Mouse (Mus musculus): ENCODE results near the gene Syngr3.
"Not testable (repeated sequence)": the region's sequence is repeated elsewhere in the genome, so short reads cannot be mapped to it uniquely, and the experiment has no call there.

Syngr3 gene

DNA sequence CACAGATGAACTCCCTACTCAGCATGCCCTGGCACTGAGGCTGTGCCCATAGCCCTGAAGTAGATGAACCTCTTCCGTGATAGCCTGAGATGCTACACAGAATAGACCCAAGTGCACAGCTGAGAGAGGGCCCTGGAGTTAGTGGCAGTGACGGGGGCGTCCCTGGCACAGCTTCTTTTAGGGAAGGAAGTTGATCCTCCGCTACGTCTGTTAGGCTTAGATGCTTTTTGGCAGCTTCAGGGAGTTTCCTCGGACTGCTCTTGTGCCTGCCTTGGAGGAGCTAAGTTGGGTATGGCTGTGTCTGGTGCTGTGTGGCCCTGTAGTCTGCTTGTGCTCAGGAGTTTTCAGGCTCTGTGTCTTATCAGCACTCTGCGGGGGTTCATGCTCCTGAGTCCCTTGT is 15.5 kb downstream of the Syngr3 start:
- no peak for DNase-seq

DNA sequence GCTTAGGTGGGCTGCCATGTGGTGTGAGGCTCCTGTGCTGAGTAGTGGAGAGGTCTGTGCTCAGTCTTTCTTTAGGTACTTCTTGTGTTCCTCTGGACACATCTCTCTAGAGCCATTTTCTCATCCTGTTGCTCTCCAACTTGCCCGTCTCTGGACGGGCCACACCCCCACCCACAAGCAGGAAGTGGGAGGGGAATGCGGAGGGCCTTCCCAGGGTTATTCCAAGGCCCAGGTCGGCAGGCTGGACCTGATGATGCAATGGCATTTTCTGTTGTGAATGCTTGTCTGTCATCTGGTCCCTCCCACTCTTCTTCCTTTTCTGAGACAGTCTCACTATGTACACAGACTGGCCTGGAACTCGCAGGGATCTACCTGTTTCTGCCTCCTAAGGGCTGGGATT is 17.6 kb downstream of the Syngr3 start:
- DNase-seq, result no peak

DNA sequence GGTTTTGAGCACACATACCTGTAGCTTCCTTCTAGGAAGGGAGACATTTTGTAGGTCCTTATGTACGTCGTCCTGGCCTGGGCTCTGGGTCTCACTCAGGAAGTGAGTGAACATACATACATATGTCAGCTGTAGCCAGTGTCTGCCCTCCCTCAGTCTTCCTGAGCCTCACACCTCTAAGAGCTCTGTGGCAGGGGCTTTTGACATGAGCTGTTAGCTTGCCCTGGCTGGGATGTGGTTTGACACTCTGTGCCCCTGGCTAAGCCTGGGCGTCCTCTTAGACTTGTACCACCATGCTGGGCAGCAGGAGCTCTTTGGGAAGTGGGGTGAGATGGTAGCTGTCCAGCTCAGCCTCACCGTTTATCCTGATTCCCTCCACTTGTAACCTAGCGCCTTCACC is 18.4 kb downstream of the Syngr3 start:
- no peak for DNase-seq

DNA sequence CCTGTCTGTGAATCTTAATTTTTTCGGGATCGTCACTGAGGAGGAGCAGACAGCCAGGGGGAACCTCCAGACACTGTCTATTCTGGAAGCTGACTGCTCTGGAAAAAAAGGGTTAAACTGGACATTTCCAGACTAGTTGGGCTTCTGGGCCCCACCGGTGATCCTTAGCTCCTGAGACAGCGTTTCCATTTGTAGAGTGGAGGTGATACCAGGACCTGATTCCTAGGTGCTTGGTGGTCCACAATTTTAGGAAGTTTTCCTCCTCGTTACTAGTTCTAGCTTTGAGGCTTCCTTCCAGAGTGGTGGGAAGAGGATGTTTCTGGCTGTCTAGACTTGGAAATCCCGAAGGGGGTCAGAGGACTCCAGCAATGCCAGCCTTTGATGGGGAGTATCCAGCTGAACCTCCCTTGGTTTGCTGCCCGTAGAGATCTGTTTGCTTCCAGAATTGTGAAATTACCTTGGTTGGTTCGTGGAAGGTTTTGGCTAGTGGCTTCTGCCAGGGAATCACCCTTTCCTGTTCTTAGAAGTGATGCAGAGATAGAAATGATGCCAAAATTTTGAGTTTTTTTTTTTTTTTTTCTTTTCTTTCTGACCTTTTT is 19.4 kb downstream of the Syngr3 start:
- DNase-seq, result no peak

DNA sequence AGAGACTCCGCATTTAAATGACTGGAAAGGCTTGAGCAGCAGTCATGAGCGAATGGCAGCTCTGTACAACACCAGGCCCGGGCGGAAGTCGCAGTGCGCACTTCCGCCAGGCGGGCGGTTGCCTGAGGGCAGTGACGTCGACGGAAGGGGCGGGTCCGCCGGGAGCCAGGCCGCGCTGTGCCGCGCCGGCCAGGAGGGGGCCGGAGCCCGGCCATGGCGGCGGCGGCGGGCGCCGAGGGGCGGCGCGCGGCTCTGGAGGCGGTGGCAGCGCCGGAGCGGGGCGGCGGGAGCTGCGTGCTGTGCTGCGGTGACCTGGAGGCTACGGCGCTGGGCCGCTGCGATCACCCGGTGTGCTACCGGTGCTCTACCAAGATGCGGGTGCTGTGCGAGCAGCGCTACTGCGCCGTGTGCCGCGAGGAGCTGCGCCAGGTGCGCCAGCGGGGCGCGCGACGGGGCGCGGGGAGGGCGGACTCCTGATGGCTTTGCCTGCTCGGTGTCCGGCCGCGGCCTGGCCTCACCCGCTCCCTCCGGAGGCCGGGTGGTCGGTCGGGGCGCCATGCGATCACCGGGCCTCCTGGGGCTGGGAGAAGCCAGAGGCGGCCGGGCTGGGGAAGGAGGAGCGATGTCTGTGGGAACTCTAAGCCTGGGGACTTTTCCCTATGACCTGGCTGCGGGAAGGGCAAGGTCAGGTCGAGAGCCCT is 20.1 kb downstream of the Syngr3 start, which contains the start of gene Zfp598:
Zfp598 (plus strand) TSS at position 143 of the 701 bp plus-strand sequence.
- peak; percentile 95 for DNase-seq

DNA sequence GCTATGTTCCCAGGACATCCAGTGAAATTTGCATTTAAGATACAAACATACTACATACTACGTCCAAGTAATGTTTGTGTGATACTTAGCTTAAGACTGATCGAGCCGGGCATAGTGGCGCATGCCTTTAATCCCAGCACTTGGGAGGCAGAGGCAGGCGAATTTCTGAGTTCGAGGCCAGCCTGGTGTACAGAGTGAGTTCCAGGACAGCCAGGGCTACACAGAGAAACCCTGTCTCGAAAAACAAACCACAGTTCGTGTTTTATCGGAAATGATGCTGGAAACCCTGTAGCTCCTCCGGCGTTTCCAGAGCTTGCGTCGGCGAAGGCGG is 20.6 kb downstream of the Syngr3 start:
- not testable (repeated sequence) for DNase-seq

DNA sequence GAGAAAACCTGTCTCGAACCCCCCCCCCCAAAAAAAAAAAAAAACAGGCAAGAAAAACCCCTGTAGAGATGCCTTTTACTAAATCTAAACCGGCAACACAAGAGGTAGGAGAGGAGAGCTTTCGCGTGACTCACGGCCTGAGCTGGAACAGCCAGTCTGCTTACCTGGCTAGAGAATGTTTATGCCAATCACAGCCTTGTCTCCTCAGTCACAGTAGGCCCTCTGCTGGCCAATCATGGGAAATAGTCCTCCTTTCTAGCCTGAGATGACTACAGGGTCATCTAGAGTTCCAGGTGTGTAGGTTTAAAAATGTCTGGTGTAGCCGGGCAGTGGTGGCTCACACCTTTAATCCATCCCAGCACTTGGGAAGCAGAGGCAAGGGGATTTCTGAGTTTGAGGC is 22.3 kb downstream of the Syngr3 start:
- no peak for DNase-seq

DNA sequence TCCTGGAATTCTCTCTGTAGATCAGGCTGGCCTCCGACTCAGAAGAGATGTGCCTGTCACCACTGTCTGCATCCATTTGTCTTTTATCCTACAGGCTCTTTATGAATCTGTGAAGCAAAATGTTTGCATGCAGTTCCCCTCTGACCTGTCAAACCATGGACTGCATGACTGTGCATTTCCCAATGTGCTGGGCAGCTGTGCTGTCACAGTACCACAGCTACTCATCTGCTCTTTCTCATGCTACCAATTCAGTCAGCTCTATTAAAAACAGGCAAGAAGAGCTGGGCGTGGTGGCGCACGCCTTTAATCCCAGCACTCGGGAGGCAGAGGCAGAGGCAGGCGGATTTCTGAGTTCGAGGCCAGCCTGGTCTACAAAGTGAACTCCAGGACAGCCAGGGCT is 22.7 kb downstream of the Syngr3 start:
- DNase-seq, result not testable (repeated sequence)

DNA sequence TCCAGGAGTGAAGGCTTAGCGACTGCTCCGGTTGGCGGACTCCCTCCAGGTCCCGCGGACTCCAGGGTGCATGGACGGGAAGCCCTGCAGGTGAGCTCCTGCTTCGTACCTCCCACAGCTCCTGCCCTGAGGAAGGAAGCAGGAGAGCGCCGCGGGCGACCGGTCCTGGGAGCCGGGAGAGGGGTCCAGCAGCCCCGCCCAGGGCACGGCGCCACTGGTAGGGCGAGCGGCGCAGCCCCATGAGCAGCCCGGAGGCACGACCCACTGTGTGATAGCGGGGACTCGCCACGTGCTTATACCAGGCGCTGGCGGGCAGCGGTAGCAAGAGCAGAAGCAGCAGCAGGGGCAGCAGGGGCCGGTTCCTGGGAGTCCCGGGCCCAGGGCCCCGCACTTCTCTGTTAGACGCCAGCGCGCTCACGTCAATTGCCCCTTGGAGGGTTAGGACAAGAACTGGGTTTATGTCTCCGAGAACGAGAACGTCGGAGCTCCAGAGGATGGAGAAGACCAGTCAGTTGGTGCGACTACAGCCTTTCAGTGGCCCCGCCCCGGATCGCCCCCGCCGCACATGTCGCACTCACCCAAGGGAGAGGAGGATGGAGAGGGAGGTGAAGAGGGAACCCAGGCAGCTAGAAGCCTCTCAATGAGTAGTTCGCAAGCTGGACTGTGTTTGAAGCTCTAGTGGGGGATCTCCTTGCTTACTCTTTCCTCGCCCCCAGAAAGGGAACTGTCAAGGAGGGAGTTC is 31.6 kb downstream of the Syngr3 start, which contains the start of gene Npw:
Npw (minus strand) TSS at position 441 of the 742 bp plus-strand sequence.
- DNase-seq, result no peak

DNA sequence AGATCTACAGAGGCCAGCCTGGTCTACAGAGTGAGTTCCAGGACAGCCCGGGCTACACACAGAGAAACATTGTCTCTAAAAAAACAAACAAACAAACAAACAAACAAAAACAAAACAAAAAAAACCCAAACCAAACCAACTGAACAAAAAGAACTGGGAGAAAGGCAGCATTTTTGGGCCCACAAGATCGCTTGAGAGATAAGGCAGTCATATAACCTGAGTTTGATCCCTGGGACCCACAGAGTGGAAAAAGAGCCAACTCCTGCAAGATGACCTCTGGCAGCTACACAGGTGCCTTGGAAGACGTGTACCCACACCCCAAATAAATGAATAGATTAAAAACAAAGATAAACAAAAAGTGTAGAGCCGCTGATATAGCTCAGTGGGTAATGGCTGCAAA is 34.8 kb downstream of the Syngr3 start:
- DNase-seq, result no peak

DNA sequence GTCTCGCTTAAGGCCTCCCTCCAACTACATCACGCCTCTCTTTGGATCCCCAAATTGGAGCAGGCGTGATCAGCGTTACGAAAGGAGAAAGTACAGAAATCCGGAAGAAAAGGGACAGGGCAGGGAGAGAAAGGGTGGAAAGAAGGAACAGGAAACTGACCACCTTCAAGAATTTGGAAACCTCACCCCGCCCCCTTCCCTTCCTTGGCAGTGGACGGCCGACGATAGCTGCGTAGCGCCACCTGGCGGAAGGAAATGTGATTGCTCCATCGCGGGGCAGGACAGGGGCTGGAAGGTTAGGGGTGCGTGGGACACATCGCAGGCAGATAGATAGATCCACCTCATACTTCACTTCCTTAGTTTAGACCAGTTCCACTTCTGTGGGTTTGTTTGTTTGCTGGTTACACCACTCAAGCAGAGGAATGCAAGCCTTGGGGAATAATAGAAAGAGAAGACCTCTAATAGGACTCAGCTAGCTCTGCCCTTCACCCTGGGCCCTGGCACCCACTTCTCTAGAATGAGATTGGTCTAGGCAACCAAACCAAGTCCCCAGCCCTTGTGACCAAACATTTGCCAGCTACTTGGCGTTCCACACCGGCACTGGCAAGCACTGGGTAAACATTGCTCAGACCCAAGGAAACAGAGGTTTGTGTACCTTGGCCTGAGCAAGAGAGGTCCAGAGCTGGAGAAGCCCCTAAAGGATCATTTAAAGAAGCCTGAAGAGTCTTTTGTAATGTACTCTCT is 35.6 kb downstream of the Syngr3 start:
- no peak for DNase-seq

DNA sequence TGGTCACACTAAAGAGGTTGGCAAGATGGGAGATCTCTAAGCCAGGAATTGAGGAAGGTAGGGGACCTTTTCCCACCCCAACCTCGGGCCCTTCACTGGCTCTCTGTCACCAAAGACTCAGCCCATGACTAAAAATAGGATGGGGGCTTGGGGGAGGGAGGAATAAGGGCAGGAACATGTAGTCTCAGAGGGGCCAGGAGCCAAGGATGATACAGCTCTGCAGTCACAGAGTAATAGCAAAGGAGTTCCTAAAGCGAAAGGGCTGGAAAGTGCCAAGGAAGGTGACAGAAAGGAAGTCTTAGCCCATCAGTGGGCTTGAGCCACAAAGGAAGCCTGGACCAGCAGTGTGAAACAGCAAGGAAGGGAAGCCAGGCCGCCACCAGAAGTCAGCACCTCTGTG is 37.9 kb downstream of the Syngr3 start:
- DNase-seq, result no peak

DNA sequence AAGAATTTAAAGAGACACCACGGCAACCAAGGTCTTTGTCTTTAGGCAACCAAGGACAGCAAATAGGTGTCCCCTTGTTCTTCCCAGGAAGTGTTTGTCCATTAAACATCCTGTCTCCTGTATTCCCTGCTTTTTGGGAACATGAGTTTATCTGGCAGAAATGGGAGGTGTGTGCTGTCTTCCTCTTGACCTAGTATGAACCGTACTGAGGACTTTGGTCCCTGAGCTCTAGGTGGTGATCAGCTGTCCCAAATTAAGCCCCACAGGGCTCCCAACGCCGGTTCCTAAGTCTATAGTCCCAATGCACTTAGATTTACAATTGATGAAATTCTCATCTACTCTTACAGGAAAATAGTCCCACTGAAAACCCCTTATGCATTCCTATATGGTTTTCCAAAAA is 39.0 kb downstream of the Syngr3 start:
- no peak for DNase-seq

DNA sequence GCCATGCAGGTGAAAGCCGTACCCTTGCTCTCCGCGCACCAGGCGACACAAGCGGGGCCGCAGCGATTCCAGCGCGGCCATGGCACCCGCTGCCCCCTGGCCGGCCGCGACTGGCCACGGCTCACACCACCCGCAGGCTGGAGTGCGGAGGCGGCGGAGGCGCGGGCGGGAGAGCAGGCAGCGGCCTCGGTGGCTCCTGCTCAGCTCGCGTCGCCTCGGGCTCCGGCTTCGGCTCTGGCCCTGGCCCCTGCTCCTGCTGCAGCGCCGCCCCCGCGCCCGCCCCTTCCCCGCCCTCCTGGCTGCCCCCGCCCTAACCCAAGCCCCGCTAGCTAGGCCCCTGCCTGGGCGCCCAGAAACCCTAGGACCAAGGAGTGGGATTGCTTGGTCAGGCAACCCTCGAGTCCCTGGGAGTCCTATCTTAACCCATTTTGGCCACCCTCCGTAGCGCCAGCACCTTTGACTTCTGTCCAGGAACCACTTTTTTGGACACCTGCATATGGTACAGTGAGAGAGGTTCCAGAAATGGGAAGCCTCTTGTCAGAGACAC is 39.6 kb downstream of the Syngr3 start, which contains the start of gene Slc9a3r2:
Slc9a3r2 (minus strand) TSS at position 258 of the 547 bp plus-strand sequence.
- DNase-seq, result no peak

DNA sequence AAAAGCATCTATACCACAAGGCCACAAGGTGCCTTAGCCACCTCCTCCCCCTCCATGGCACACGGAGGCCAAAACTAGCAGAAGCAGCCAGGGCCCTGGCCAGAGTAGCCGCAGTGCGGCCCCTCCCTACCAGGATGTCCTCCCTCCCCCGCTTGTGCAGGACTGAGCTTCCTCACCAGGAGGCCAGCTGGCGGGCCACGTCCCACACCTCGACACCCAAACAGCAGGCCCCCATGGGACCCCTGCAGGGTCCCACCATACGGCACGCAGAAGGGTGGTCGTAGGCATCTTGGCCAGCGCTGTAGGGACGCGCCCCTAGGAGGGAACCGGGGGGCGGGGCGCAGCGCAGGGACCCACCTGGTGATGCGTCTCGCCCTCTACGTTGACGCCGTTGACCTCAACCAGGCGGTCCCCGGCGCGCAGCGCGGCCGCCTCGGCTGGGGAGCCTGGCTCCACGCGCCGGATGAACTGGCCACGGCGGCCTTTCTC is 40.1 kb downstream of the Syngr3 start:
- no peak for DNase-seq

DNA sequence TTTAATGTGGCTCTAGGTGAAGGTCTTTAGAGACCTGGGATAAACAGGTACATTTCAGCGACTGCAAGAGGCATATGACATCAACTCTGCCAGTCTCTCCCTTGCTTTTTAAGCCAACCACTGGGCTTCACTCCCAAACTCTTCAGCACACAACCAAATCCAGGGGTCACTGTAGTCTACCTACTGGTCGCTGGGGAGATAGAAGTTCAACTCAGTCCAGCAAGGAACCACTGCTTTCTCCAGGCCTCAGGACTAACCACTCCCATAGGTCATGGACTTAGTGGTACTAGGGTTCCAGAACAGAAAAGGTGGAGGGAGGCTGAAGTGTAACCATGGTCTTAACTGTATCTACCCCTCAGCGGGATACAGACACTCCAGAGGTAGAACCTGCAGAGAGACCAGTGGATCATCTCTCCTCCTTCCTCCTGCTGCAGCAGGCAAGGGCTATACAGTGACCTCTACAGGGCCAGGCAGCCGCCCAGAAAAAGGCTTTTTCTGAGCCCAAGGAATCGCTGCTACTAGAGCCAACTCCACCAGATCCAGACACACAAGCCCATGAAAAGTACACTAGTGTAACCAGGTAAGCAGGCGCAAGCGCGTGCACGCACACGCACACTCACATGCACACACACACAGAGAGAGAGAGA is 40.9 kb downstream of the Syngr3 start:
- no peak for DNase-seq

DNA sequence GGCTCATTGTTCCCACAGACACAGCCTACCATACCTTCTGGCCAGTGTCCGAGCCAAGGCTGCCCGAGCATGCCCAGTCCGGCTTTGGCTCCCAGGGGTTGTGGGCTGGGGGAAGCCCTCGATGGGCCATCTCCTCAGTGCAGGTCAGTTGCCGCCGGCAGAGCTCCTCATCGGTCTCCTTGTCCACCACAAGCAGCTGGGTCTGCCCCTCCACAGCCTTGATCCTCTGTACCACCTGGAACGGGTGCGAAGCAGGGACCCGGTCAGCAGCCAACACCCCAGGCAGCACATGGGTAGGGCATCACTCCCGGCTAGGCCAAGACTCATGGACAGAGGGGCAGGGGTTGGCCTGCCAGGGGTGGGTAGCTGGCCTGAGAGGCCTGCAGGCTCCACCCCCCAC is 42.3 kb downstream of the Syngr3 start:
- no peak for DNase-seq

DNA sequence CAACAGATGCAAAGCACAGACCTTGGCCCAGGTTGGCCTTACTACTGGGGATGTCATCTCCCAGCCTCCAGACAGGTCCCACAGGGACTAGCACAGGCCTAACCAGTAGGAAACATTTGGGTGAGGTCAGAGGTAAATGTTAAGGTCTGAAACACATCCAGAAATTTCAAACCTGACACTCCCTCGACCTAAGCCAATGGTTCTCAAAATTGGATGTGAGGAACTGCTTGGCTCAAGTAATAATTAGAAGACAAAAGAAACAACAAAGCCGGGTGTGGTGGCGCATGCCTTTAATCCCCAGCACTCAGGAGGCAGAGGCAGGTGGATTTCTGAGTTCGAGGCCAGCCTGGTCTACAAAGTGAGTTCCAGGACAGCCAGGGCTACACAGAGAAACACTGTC is 43.4 kb downstream of the Syngr3 start:
- DNase-seq, result no peak

DNA sequence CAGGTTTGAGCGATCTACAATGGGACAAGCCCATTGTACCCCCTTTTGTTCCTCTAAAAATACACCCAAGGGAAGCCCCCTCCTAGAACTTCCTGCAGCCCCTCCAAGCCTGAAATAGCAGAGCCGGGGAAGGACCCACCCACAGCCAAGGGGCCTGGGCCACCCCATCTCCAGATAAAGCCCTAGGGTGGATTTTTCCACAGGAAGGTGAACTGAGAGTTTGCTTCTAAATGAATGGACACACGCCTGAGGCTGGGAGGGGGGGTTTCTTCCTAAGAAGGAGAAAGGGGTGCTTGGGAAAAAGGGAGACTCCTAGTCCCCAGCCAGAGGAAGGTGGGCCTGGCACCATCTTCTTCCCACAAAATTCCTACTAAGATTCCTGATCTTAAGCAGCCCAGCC is 43.8 kb downstream of the Syngr3 start:
- DNase-seq, result no peak

DNA sequence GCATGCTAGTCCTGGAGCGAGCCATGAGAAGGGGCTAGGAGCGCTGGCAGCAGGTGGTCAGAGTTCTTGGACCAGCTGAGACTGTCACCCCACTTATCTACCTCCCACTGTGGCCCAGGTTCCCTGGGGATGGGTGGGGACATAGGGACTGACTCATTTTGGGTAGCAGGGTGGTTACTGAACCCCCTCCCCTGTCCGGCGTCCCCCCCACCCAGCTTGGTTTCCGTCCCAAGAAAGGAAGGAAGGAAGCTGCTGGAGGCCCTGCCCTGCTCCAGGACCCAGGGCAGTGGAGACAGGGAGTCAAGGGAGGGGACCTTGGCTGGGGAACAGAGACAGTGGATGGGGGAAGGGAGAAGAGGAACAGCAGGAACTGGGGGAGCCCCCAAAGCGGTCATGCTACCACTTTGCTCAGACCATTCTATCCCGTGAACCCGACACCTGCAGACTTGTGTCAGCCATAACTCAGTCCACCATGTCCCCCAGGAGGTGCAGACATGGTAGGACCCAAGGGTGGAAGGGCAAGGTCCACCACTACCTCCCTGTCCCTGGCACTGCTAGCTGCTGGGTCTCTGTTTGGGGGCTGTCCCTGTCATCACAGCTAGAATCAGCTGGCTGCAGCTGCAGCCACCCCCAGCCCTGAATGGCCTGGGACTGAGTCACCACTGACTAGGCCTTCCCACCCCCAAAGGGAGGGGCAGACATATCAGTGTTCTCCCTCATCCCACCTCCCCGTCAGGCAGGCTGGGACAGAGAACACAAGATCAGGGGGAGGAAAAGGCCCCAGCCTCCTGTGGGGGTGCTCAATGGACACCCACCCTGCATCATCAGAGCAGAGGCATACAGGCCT is 44.7 kb downstream of the Syngr3 start:
- DNase-seq, result peak; percentile 54

DNA sequence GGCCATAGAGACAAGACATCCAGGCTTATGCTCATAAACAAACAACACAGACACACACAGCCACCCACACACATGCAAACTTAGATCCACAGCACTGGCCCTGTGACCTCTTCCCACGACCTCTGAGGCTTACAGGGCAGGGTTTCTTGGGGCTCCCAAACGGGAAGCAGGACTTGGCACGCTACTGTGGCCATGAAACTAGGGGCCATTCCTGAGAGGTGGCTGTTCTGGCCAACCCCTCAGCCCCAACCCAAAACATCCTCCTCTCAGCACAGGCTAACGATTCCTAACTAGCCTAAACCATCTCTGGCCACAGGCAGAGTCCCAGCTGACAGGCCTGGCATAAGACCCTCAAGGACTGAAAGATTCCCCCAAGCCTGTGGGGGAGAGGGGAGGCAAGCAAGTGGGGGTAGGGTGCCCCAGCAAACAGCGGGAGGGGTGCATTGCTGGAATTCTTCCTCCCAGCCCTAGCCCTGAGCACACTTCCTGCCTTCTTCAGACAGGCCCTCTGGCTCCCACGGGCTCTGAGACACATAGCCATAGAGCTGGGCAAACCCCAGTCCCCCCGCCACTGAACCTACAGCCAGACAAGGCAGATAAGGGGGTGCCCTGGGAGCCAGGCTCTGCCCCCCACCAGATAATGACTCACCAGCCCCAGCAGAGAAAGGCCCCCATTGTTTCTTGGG is 45.6 kb downstream of the Syngr3 start:
- DNase-seq, result no peak

Measured in layer of hippocampus, adult 9-11 months (tissue).